Comparison of ENCODE assay signal across 12 mouse cellular contexts in genomic region chr3:100906916-100907315, GRCm38 (mm10). TPM values are rescaled to one million over a fixed set of nuclear protein-coding genes. Genes with fewer than 3 reads are reported as not detected.
DNase-seq lines count a peak whose midpoint lies in the region; ATAC-seq and TF ChIP-seq lines count a peak whose summit lies in the region.
"Had no signal": no experiment of that assay in that cellular context is flagged by ENCODE, and none has a peak within 500 bp of the region (broad histone marks: within the 10 kb centered on the region; RNA-seq: fewer than 3 reads in every experiment).

No protein-coding gene starts in this region.

- no peaks in the 10 kb centered on the region for H3K27me3 ChIP-seq in lung, postnatal 0 days (replicated peaks; ENCODE audit: insufficient read depth, low read length)
- peaks cover 0 to 2% of the 10 kb centered on the region in 2 experiments; a peak in 2 of 4 replicates for H3K27me3 ChIP-seq in MEL (ENCODE audit: control insufficient read depth in 1 of 2, insufficient read depth in 2 of 2, low read length in 2 of 2)
- H3K27me3 ChIP-seq: intestine, embryonic 15.5 days; lung, embryonic 15.5 days; neural tube, embryonic 13.5 days; stomach, embryonic 15.5 days had no signal

- 40% methylated on average over 3 of the region's 3 CpGs for WGBS in lung, postnatal 0 days

- H3K27ac ChIP-seq in lung, postnatal 0 days (ENCODE audit: low read length): no peak overlapping the region
- no peak overlapping the region for H3K27ac ChIP-seq in MEL (ENCODE audit: control insufficient read depth, low read depth, low read length)
- H3K27ac ChIP-seq: intestine, embryonic 15.5 days; lung, embryonic 15.5 days; neural tube, embryonic 13.5 days; stomach, embryonic 15.5 days had no signal

- DNase-seq in frontal cortex, postnatal 14 days (ENCODE audit: low spot score in 2 of 2): no peak
- DNase-seq in lung, postnatal 0 days (ENCODE audit: low spot score): no peak
- no peak for DNase-seq in lung, adult 18-20 months
- DNase-seq in MEL (ENCODE audit: low read depth, low spot score) (peak; percentile 19), MN1 (ENCODE audit: low spot score) (no peak)
- DNase-seq in right cerebral cortex, postnatal 36 days (ENCODE audit: low spot score in 2 of 2): no peak

- peak; percentile 45 for ATAC-seq in frontal cortex, adult (ENCODE audit: low TSS enrichment)
- no peak for ATAC-seq in lung, postnatal 0 days
- ATAC-seq in megakaryocyte progenitor cell, adult 5-6 weeks (replicated peaks; ENCODE audit: poor library complexity): peak; percentile 64
- ATAC-seq: intestine, embryonic 15.5 days had no signal

- no peak for TF ChIP-seq EP300 in lung, postnatal 0 days (IDR thresholded peaks at IDR 0.05)
- no peak for TF ChIP-seq EP300 in MEL (IDR thresholded peaks at IDR 0.05; ENCODE audit: low read depth in 1 of 2, low read length in 2 of 2)

- TF ChIP-seq RAD21 in MEL (IDR thresholded peaks at IDR 0.05; ENCODE audit: low read depth, low read length): peak; percentile 29

- no peak for TF ChIP-seq POLR2A in MEL (IDR thresholded peaks at IDR 0.05; ENCODE audit: control insufficient read depth in 1 of 2, insufficient read depth in 1 of 2, low read depth in 1 of 2, low read length in 2 of 2, poor library complexity in 1 of 2)

- H3K4me1 ChIP-seq in lung, postnatal 0 days (ENCODE audit: insufficient read depth, low read depth, low read length): no peaks in the 10 kb centered on the region
- H3K4me1 ChIP-seq in MEL (ENCODE audit: control insufficient read depth in 1 of 2, insufficient read depth in 2 of 2, low read length in 2 of 2): peaks cover 0 to 3% of the 10 kb centered on the region in 2 experiments; a peak in 2 of 4 replicates
- H3K4me1 ChIP-seq: lung, embryonic 15.5 days; stomach, embryonic 15.5 days had no signal

- no peak overlapping the region for H3K9ac ChIP-seq in lung, postnatal 0 days (replicated peaks; ENCODE audit: low read depth)
- no peak overlapping the region for H3K9ac ChIP-seq in MEL (ENCODE audit: control insufficient read depth, low read depth, low read length, poor library complexity, severe bottlenecking)
- H3K9ac ChIP-seq: intestine, embryonic 15.5 days; lung, embryonic 15.5 days; neural tube, embryonic 13.5 days; stomach, embryonic 15.5 days had no signal

- no peak overlapping the region for H3K4me3 ChIP-seq in lung, postnatal 0 days (ENCODE audit: low read depth, low read length)
- no peak overlapping the region for H3K4me3 ChIP-seq in MEL (ENCODE audit: control insufficient read depth in 1 of 2, insufficient read depth in 1 of 2, low read depth in 2 of 2, low read length in 2 of 2)
- H3K4me3 ChIP-seq: intestine, embryonic 15.5 days; lung, embryonic 15.5 days; neural tube, embryonic 13.5 days; stomach, embryonic 15.5 days had no signal

- H3K79me2 ChIP-seq in MEL (ENCODE audit: control insufficient read depth, insufficient read depth, low read length, poor library complexity): no peaks in the 10 kb centered on the region

- TF ChIP-seq CTCF in lung, postnatal 0 days (IDR thresholded peaks at IDR 0.05): peak; percentile 61
- peak in 2 of 3 experiments; percentile 43 to 46; a peak in 4 of 6 replicates for TF ChIP-seq CTCF in MEL (IDR thresholded peaks at IDR 0.05 in 2 of 3, conservative IDR thresholded peaks at IDR 0.05 in 1 of 3; ENCODE audit: control insufficient read depth in 1 of 3, insufficient read depth in 1 of 3, low read depth in 2 of 3, low read length in 3 of 3, poor library complexity in 1 of 3, severe bottlenecking in 1 of 3)

- H3K36me3 ChIP-seq in lung, postnatal 0 days (ENCODE audit: insufficient read depth, low read length): no peaks in the 10 kb centered on the region
- peaks cover 0 to 7% of the 10 kb centered on the region in 2 experiments; a peak in 2 of 4 replicates for H3K36me3 ChIP-seq in MEL (ENCODE audit: control insufficient read depth in 1 of 2, insufficient read depth in 2 of 2, low read length in 2 of 2)
- H3K36me3 ChIP-seq: intestine, embryonic 15.5 days; lung, embryonic 15.5 days; neural tube, embryonic 13.5 days; stomach, embryonic 15.5 days had no signal

- no peaks in the 10 kb centered on the region for H3K9me3 ChIP-seq in lung, postnatal 0 days (ENCODE audit: low read length)
- no peaks in the 10 kb centered on the region for H3K9me3 ChIP-seq in MEL (replicated peaks; ENCODE audit: insufficient read depth, low read length)
- H3K9me3 ChIP-seq: intestine, embryonic 15.5 days; lung, embryonic 15.5 days; neural tube, embryonic 13.5 days; stomach, embryonic 15.5 days had no signal

- no peak overlapping the region for H3K4me2 ChIP-seq in lung, postnatal 0 days (replicated peaks; ENCODE audit: low read depth, low read length)
- H3K4me2 ChIP-seq: intestine, embryonic 15.5 days; lung, embryonic 15.5 days; neural tube, embryonic 13.5 days; stomach, embryonic 15.5 days had no signal

TF ChIP-seq in MEL, 35 proteins besides CTCF, POLR2A, EP300 and RAD21:
- TF ChIP-seq MYB (IDR thresholded peaks at IDR 0.05; ENCODE audit: low read depth, low read length) (no peak), SMC3 (IDR thresholded peaks at IDR 0.05; ENCODE audit: low read depth, low read length) (peak; percentile 22; the same call in 1 of the 2 replicates), NRF1 (IDR thresholded peaks at IDR 0.05; ENCODE audit: insufficient read depth, low read depth, low read length, poor library complexity, severe bottlenecking) (no peak), KAT2A (conservative IDR thresholded peaks at IDR 0.05; ENCODE audit: low read depth, low read length) (no peak)

RNA-seq across cellular contexts. Expression of gene Trim45, which starts 15.1 kb away (rescaled TPM):
- 2.7 and 2.8 TPM in 2 replicates for polyA plus RNA-seq in lung, postnatal 0 days (2015; fragmentation: Nextera tagmentation; extraction: Ambion mirVana)
- total RNA-seq in MEL (2012; rRNA removed): 2.1 and 2.5 TPM in 2 replicates
- 1 to 10 TPM in 1 of 2 experiments, not detected in 1; 3.7 TPM for polyA plus RNA-seq in MEL (2012; ENCODE audit: insufficient read depth in 1 of 2, insufficient read length in 2 of 2, low read depth in 1 of 2, low replicate concordance in 2 of 2, missing spikeins in 1 of 2)
- total RNA-seq in megakaryocyte progenitor cell, adult 5-6 weeks (2015): 6.6 and 6.9 TPM in 2 replicates
- total RNA-seq in megakaryocyte progenitor cell, adult 5-6 weeks (2017): 26.3 and 26.4 TPM in 2 replicates
